Mouse (Mus musculus) heart, postnatal 0 days (tissue): ENCODE results near the gene Npas3. TPM values are rescaled to one million over a fixed set of nuclear protein-coding genes. Genes with fewer than 3 reads are reported as not detected.
"Not testable (repeated sequence)": the region's sequence is repeated elsewhere in the genome, so short reads cannot be mapped to it uniquely, and the experiment has no call there.

Experiments used
- ATAC-seq: fragments of 200-750 bp; cut with Nextera tagmentation; 2 replicates; pipeline ENCODE4 v1.8.0; 2017; ENCODE audit warnings: low read depth, moderate number of reproducible peaks, moderate library complexity; ENCODE audit not compliant: insufficient read depth
- DNase-seq: peaks from one replicate; pipeline ENCODE4 v3.0.0-alpha.2; 2016; ENCODE audit warnings: low spot score
- H3K27ac ChIP-seq: fragments of 300-500 bp; sonication (generic); 2 replicates; pipeline ENCODE4 v1.5.1; 2014; ENCODE audit warnings: low read depth, mild to moderate bottlenecking
- H3K27me3 ChIP-seq: fragments of 300-500 bp; sonication (generic); 2 replicates; pipeline ENCODE4 v1.6.1; 2014; ENCODE audit warnings: low read length, mixed read lengths; ENCODE audit not compliant: control insufficient read depth, insufficient read depth
- H3K36me3 ChIP-seq: fragments of 300-500 bp; sonication (generic); replicated peaks from 2 replicates; pipeline ENCODE4 v1.6.1; 2014; ENCODE audit warnings: low read length, mixed read lengths; ENCODE audit not compliant: control insufficient read depth, insufficient read depth
- H3K4me1 ChIP-seq: fragments of 300-500 bp; sonication (generic); 2 replicates; pipeline ENCODE4 v1.6.1; 2014; ENCODE audit warnings: antibody characterized with exemption; ENCODE audit not compliant: control insufficient read depth, insufficient read depth
- H3K4me2 ChIP-seq: fragments of 300-500 bp; sonication (generic); 2 replicates; pipeline ENCODE4 v1.6.1; 2014; ENCODE audit warnings: low read depth, mild to moderate bottlenecking, low read length, moderate library complexity
- H3K4me3 ChIP-seq: fragments of 300-500 bp; sonication (generic); 2 replicates; pipeline ENCODE4 v1.5.1; 2014; ENCODE audit warnings: low read depth, low read length
- H3K9ac ChIP-seq: fragments of 300-500 bp; sonication (generic); replicated peaks from 2 replicates; pipeline ENCODE4 v1.6.1; 2014; ENCODE audit warnings: low read depth, low read length, mixed read lengths
- H3K9me3 ChIP-seq: fragments of 300-500 bp; sonication (generic); replicated peaks from 2 replicates; pipeline ENCODE4 v1.6.1; 2016; ENCODE audit warnings: low read length; ENCODE audit not compliant: control insufficient read depth
- CTCF ChIP-seq: IDR thresholded peaks from 2 replicates; pipeline ENCODE4 v1.5.1; 2016; ENCODE audit warnings: antibody characterized with exemption, control low read depth, low read depth
- EP300 ChIP-seq: IDR thresholded peaks from 2 replicates; pipeline ENCODE4 v1.6.1; 2016; ENCODE audit warnings: antibody characterized with exemption, low read depth
- WGBS: fragments of 180-500 bp; shearing (Covaris S2); extraction: QIAGEN DNeasy Blood & Tissue Kit; methylation state at CpG from one replicate; pipeline ENCODE4 v1.1.7; 2014; 5-methylcytosine and 5-hydroxymethylcytosine counted together
- polyA plus RNA-seq: library from polyadenylated mRNA; unstranded; fragments of >200 nt; fragmentation: Nextera tagmentation; extraction: Ambion mirVana; gene quantifications from 2 replicates; pipeline ENCODE4 v1.2.1, GENCODE M21; 2015
- total RNA-seq: library from RNA; depleted of rRNA; stranded (reverse); fragments of >200 nt; gene quantifications from 2 replicates; pipeline ENCODE4 v1.2.3, GENCODE M21; 2014; ENCODE audit warnings: low replicate concordance

The Npas3 gene
- total and polyA plus RNA-seq, 2 experiments from 2014 or later, result 0.50 to 0.61 TPM

DNA sequence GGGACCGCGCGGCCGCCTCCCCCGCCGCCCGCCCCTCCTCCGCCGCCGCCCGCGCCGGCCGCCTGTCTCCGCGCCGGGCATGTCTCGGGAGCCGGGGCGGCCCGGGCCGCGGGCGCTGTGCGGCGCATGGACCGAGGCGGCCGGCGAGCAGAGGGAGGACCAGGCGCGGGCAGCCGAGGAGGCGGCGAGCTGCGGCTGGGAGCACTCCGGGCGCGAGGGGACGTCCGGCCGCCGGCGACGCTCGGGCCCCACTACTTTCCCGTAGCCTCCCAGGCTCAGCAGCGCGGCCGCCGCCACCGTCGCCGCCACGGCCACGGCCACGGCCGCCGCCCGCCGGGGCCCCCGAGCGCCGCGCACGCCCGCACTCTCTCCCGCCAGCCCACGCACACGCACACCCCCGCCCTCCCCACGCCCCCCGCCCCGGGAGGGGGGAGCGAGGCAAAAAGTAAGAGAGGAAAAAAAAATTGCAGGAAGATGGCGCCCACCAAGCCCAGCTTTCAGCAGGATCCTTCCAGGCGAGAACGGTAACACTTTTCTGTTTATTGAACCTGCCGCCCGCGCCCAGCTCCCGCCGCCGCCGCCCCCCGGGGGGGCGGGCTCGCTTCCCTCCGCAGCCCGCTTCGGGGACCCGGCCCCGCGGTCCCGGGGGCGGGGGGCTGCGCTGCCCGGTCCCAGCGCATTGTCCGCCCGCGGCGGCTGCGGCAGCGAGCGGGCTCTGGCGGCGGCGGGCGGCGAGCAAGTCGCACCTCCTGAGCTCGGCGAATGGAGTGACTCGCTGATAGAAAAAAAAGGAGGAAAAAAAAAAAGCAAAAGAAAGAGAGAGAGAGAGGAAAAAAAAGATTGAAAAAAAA lies 4.3 kb downstream of the Npas3 start:
- peaks cover 66% of the 10 kb centered on the region for H3K27me3 ChIP-seq
- peak overlapping the region; percentile 73 for H3K27ac ChIP-seq
- H3K4me3 ChIP-seq, result peak overlapping the region; percentile 81

DNA sequence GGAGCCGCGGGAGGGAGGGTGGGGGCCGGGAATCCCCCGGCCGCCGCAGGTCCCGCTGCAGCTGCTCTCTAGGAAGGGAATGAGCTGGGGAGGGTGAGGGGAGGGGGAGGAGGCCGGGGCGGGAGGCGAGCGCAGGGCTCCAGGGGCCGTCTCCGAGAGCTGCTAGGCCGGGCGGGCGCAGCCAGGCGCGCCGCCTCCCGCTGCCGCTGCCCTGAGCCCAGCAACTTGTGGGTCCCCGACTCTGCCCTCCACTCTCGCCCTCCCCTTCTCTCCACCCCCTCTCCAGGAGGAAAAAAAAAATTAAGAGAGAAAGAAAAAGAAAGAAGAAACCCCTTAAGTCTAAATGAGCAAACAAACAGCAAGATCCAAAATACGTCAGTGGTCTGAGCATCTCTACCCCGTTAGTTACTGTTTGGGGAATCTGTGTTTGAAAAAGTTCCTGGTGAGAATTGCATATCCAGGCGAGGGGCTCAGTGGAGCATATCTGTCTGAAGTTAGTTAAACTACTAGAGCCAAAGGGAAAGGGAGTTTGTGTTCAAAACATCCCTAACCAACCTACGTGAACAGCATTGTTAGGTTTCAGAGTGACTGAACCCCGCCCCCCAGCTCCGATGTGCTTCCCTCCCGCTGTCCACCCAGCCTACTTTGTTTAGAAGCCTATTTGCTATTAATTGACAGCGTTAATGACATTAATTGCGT lies 5.1 kb downstream of the Npas3 start:
- WGBS, result under 1% methylated on average over 28 of the region's 32 CpGs
- DNase-seq (no peak), ATAC-seq (0 out of 2 replicates have a peak, but pooled peaks have one; percentile 33)
- Histone ChIP-seq H3K4me1 (peaks cover under 1% of the 10 kb centered on the region; the same call in 1 of the 2 replicates), H3K9ac (peak overlapping the region; percentile 65), H3K27ac (0 out of 2 replicates have a peak overlapping the region, but pooled peaks have one; percentile 7), H3K9me3 (no peaks in the 10 kb centered on the region), H3K4me3 (peak overlapping the region; percentile 81), H3K36me3 (no peaks in the 10 kb centered on the region), H3K27me3 (peaks cover 58% of the 10 kb centered on the region), H3K4me2 (peak overlapping the region; percentile 98)
- TF ChIP-seq CTCF (no peak), EP300 (no peak)

More for the DNA sequence above, 4.3 kb downstream of the Npas3 start:
- Histone ChIP-seq H3K36me3 (no peaks in the 10 kb centered on the region), H3K4me2 (peak overlapping the region; percentile 98), H3K4me1 (peaks cover 7% of the 10 kb centered on the region; the same call in 1 of the 2 replicates), H3K9ac (peak overlapping the region; percentile 65), H3K9me3 (no peaks in the 10 kb centered on the region)
- DNase-seq, result peak; percentile 41
- WGBS, result under 1% methylated on average over 57 of the region's 115 CpGs
- TF ChIP-seq CTCF, result no peak
- TF ChIP-seq EP300, result no peak
- peak; percentile 54 for ATAC-seq

DNA sequence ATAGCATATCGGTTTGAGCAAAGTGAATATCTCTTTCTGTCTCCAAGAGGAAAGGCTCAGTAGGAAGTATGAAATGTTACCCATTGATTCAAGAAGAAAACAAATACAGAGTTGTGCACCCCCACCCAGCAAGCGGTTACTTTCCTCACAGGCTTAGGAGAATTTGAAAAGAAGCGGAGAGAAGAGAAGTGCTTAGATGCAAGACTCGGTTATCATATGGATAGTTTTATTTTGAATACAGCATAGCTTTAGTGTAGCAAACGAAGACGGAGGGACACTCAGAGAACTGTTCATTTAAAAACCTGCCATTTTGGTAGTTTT lies 5.6 kb downstream of the Npas3 start:
- H3K9me3 ChIP-seq, result no peaks in the 10 kb centered on the region
- DNase-seq (no peak), ATAC-seq (no peak)
- H3K4me3 ChIP-seq, result peak overlapping the region; percentile 81
- H3K4me1 ChIP-seq, result no peaks in the 10 kb centered on the region; the same call in 1 of the 2 replicates
- TF ChIP-seq EP300 (no peak), CTCF (no peak)
- H3K27ac ChIP-seq, result no peak overlapping the region
- no peak overlapping the region for H3K9ac ChIP-seq
- no peaks in the 10 kb centered on the region for H3K36me3 ChIP-seq
- 22% methylated on average over 6 of the region's 6 CpGs for WGBS
- H3K4me2 ChIP-seq, result peak overlapping the region; percentile 98
- H3K27me3 ChIP-seq, result peaks cover 53% of the 10 kb centered on the region

DNA sequence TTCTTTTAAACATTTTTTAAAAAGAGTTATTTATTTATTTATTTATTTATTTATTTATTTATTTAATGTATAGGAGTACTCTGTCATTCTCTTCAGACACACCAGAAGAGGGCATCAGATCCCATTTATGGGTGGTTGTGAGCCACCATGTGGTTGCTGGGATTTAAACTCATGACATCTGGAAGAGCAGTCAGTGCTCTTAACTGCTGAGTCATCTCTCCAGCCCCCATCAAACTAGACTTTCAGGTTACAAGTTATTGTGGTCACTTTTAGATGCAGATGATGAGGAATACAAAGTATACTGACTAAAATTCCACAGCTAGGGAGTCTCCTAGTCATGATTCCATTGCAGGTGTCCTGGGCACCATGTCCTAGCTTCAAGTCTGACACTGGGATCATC lies 26.0 kb downstream of the Npas3 start:
- not testable (repeated sequence) for ATAC-seq, H3K27me3 ChIP-seq, H3K4me1 ChIP-seq, DNase-seq, H3K9ac ChIP-seq, H3K4me2 ChIP-seq, H3K9me3 ChIP-seq, H3K36me3 ChIP-seq, H3K27ac ChIP-seq, H3K4me3 ChIP-seq

DNA sequence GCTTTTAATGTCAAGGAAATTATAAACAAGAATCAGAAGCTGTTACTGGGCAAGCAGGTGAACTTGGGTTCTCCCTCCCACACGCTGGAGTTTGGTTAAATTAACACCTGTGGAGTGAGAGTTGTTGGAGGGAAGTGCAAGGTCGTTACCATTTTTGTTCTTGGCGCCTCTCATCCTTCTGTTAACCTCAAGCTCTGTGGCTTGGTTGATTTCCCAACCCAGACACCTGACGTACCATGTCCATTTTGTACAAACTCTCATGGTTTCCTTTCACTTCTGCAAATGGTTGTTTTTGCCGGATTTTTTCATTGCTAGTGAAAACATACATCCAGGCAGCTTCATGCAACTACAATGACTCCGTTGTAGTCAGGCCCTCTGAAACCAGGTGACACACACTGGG lies 28.9 kb downstream of the Npas3 start:
- no peak for DNase-seq
- no peak overlapping the region for H3K4me2 ChIP-seq
- 72% methylated on average over 6 of the region's 6 CpGs for WGBS

More for the DNA sequence above, 28.9 kb downstream of the Npas3 start:
- Histone ChIP-seq H3K9ac (no peak overlapping the region), H3K27ac (no peak overlapping the region), H3K27me3 (no peaks in the 10 kb centered on the region), H3K9me3 (no peaks in the 10 kb centered on the region), H3K4me3 (no peak overlapping the region), H3K36me3 (no peaks in the 10 kb centered on the region), H3K4me1 (no peaks in the 10 kb centered on the region)
- ATAC-seq, result no peak
- TF ChIP-seq EP300 (no peak), CTCF (no peak)
